Mouse (Mus musculus): ENCODE data around the gene Rbm7. TPM values are rescaled to one million over a fixed set of nuclear protein-coding genes. Genes with fewer than 3 reads are reported as not detected.

The Rbm7 gene
- polyA plus RNA-seq, 1 experiment from 2014 or later = 70.2 TPM

DNA sequence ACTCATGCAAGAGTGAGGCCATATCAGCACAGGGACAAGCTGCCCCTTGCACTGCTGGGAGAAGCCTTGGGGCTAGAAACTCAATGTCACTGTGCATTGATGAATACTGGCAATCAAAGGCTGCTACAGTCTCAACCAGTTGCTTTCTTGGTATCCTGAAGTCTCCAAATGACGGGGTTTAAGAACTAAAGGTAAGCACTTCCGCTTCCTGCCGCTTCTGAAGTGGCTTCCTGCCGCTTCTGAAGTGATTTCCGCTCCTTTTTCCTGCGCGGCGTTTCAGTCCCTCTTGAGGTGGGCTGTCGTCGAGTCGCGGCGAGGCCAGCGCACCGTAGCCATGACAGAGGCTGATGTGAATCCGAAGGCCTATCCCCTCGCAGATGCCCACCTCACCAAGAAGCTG, 45.0 kb downstream of the Rbm7 start:
- no peak for ATAC-seq (replicated peaks)

GRCm38 (mm10) chr9:48447783-48448209, 47.3 kb downstream of the Rbm7 start:
- Histone ChIP-seq H3K27me3 (replicated peaks) (no peaks in the 10 kb centered on the region), H3K9ac (no peak overlapping the region), H3K27ac (no peak overlapping the region), H3K4me3 (no peak overlapping the region), H3K4me2 (no peak overlapping the region), H3K9me3 (no peaks in the 10 kb centered on the region), H3K4me1 (no peaks in the 10 kb centered on the region), H3K36me3 (replicated peaks) (no peaks in the 10 kb centered on the region)
- no peak for ATAC-seq (replicated peaks)
- whole genome bisulfite sequencing = 47% methylated on average over 5 of the region's 5 CpGs

More for the DNA sequence above, 45.0 kb downstream of the Rbm7 start:
- Histone ChIP-seq H3K4me1 (no peaks in the 10 kb centered on the region), H3K27ac (no peak overlapping the region), H3K9ac (no peak overlapping the region), H3K27me3 (replicated peaks) (no peaks in the 10 kb centered on the region), H3K9me3 (no peaks in the 10 kb centered on the region), H3K4me3 (no peak overlapping the region), H3K36me3 (replicated peaks) (no peaks in the 10 kb centered on the region), H3K4me2 (no peak overlapping the region)
- WGBS = 94% methylated on average over 17 of the region's 17 CpGs

DNA sequence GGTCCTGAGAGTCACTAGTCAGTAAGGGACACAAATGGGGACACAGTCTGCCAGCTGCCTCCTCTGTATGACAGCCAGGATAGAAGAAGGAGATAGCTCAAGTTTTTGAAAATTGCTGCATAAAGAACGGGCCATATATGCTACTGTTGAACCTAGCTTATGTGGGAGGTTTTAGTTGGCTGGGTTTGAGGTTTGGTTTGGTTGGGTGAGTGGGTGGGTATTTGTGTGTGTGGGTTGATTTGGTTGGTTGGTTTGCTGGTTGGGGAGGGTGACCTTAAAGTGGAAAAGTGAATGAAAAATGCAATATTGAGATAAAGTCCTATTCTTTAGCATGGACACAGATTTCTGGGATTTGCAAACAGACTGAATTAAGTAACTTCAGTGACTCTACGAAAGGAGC, 50.3 kb downstream of the Rbm7 start:
- H3K27ac ChIP-seq = no peak overlapping the region
- no peak for ATAC-seq (replicated peaks)
- no peak overlapping the region for H3K9ac ChIP-seq

GRCm38 (mm10) chr9:48443873-48444272, 51.2 kb downstream of the Rbm7 start:
- no peak overlapping the region for H3K9ac ChIP-seq
- no peaks in the 10 kb centered on the region for H3K4me1 ChIP-seq
- H3K27ac ChIP-seq = no peak overlapping the region
- ATAC-seq (replicated peaks) = no peak
- no peak overlapping the region for H3K4me3 ChIP-seq
- no peak overlapping the region for H3K4me2 ChIP-seq
- no peaks in the 10 kb centered on the region for H3K9me3 ChIP-seq
- WGBS = 95% methylated on average over 1 of the region's 1 CpGs
- no peaks in the 10 kb centered on the region for H3K36me3 ChIP-seq (replicated peaks)
- no peaks in the 10 kb centered on the region for H3K27me3 ChIP-seq (replicated peaks)

More for the DNA sequence above, 50.3 kb downstream of the Rbm7 start:
- H3K4me3 ChIP-seq = no peak overlapping the region
- H3K9me3 ChIP-seq = no peaks in the 10 kb centered on the region
- 88% methylated on average over 2 of the region's 2 CpGs for WGBS
- no peaks in the 10 kb centered on the region for H3K4me1 ChIP-seq
- no peak overlapping the region for H3K4me2 ChIP-seq
- H3K27me3 ChIP-seq (replicated peaks) = no peaks in the 10 kb centered on the region
- H3K36me3 ChIP-seq (replicated peaks) = no peaks in the 10 kb centered on the region

Small RNA genes lying within 50 kb of the gene (microRNA-seq; reads per million reads assigned to microRNA genes)
- gene Gm23653 = not detected

Other genes starting within 250 kb of the Rbm7 start
- gene Nxpe2, start 141.8 kb downstream of the Rbm7 start, polyA plus RNA-seq (2015; fragmentation: Nextera tagmentation; extraction: Ambion mirVana) = 0.38 and 0.54 TPM in 2 replicates
- 100 and 102 TPM in 2 replicates for gene Rexo2, start 14.7 kb downstream of the Rbm7 start, polyA plus RNA-seq (2015; fragmentation: Nextera tagmentation; extraction: Ambion mirVana)
- gene Gm5617, start 143 bp upstream of the Rbm7 start, polyA plus RNA-seq (2015; fragmentation: Nextera tagmentation; extraction: Ambion mirVana) = 18.7 and 20.8 TPM in 2 replicates
- 1.4 and 2.4 TPM in 2 replicates for gene Nnmt, start 109.9 kb upstream of the Rbm7 start, polyA plus RNA-seq (2015; fragmentation: Nextera tagmentation; extraction: Ambion mirVana)

Data from midbrain, embryonic 15.5 days (tissue).